In genomic region chr14:7105124-7105802, GRCm38 (mm10) we compare ENCODE assay signal across 9 mouse cellular contexts. TPM values are rescaled to one million over a fixed set of nuclear protein-coding genes. Genes with fewer than 3 reads are reported as not detected.
DNase-seq lines count a peak whose midpoint lies in the region; ATAC-seq lines count a peak whose summit lies in the region.
"Not testable (repeated sequence)": the region's sequence is repeated elsewhere in the genome, so short reads cannot be mapped to it uniquely, and the experiment has no call there.
"Had no signal": no experiment of that assay in that cellular context is flagged by ENCODE, and none has a peak within 500 bp of the region (broad histone marks: within the 10 kb centered on the region; RNA-seq: fewer than 3 reads in every experiment).

No protein-coding gene starts in this region.

- H3K4me1 ChIP-seq in embryonic facial prominence, embryonic 15.5 days; heart, embryonic 11.5 days (ENCODE audit: control insufficient read depth, insufficient read depth, low read length); intestine, embryonic 15.5 days (replicated peaks): not testable (repeated sequence)

- H3K9me3 ChIP-seq in embryonic facial prominence, embryonic 15.5 days (replicated peaks); heart, embryonic 11.5 days (replicated peaks; ENCODE audit: control insufficient read depth, low read length); intestine, embryonic 15.5 days: not testable (repeated sequence)

- WGBS in embryonic facial prominence, embryonic 15.5 days = 0% methylated on average over 9 of the region's 54 CpGs
- 0% methylated on average over 6 of the region's 54 CpGs for WGBS in heart, embryonic 11.5 days (ENCODE audit: insufficient replicate concordance)
- WGBS in intestine, embryonic 15.5 days = 1% methylated on average over 8 of the region's 54 CpGs

- intact Hi-C loops in left cerebral cortex, postnatal 25 days (cut with DNase I) = not testable (repeated sequence)

- ATAC-seq in embryonic facial prominence, embryonic 15.5 days (ENCODE audit: insufficient number of reproducible peaks, low FRiP score, low TSS enrichment, low read depth); heart, embryonic 11.5 days (replicated peaks; ENCODE audit: insufficient number of reproducible peaks, low FRiP score, low TSS enrichment); intestine, embryonic 15.5 days: not testable (repeated sequence)

- H3K4me3 ChIP-seq in embryonic facial prominence, embryonic 15.5 days (replicated peaks) = peak overlapping the region; percentile 47
- peak overlapping the region; percentile 47 for H3K4me3 ChIP-seq in heart, embryonic 11.5 days (ENCODE audit: low read depth, low read length)
- peak overlapping the region; percentile 48 for H3K4me3 ChIP-seq in intestine, embryonic 15.5 days (replicated peaks)

- 0 out of 2 replicates have a peak overlapping the region, but pooled peaks have one; percentile 34 for H3K27ac ChIP-seq in embryonic facial prominence, embryonic 15.5 days (replicated peaks)
- peak overlapping the region; percentile 62; the same call in 1 of the 2 replicates for H3K27ac ChIP-seq in heart, embryonic 11.5 days (ENCODE audit: low read depth, low read length)
- H3K27ac ChIP-seq in intestine, embryonic 15.5 days = peak overlapping the region; percentile 48; the same call in 1 of the 2 replicates

- not testable (repeated sequence) for H3K27me3 ChIP-seq in embryonic facial prominence, embryonic 15.5 days; heart, embryonic 11.5 days (ENCODE audit: control insufficient read depth, insufficient read depth, low read length); intestine, embryonic 15.5 days (replicated peaks)

- peak; percentile 0 for DNase-seq in adrenal gland, postnatal 25 days
- peak; percentile 3 to 4 for DNase-seq in left cerebral cortex, postnatal 25 days (ENCODE audit: low spot score in 2 of 2)
- DNase-seq in lung, postnatal 4 days = peak; percentile 3 to 14
- DNase-seq in right cerebral cortex, postnatal 10 days (ENCODE audit: low spot score in 2 of 2) = peak; percentile 20 to 22
- peak; percentile 30 for DNase-seq in thymus, postnatal 4 days

- not testable (repeated sequence) for H3K36me3 ChIP-seq in embryonic facial prominence, embryonic 15.5 days; heart, embryonic 11.5 days (ENCODE audit: control insufficient read depth, insufficient read depth, low read length); intestine, embryonic 15.5 days

- H3K9ac ChIP-seq in embryonic facial prominence, embryonic 15.5 days = not testable (repeated sequence)
- peak overlapping the region; percentile 58; the same call in 1 of the 2 replicates for H3K9ac ChIP-seq in heart, embryonic 11.5 days (ENCODE audit: low read depth, low read length)
- H3K9ac ChIP-seq in intestine, embryonic 15.5 days = peak overlapping the region; percentile 53

- H3K4me2 ChIP-seq in embryonic facial prominence, embryonic 15.5 days (replicated peaks) = peak overlapping the region; percentile 63
- H3K4me2 ChIP-seq in heart, embryonic 11.5 days = peak overlapping the region; percentile 47
- H3K4me2 ChIP-seq in intestine, embryonic 15.5 days (replicated peaks) = peak overlapping the region; percentile 74

RNA-seq across cellular contexts. Expression of gene Gm3696, which starts 4.8 kb away (rescaled TPM):
- 0.79 TPM in 1 of 2 replicates, not detected in the other for total RNA-seq in adrenal gland, postnatal 25 days (2021)
- polyA plus RNA-seq in embryonic facial prominence, embryonic 15.5 days (2015; fragmentation: Nextera tagmentation; extraction: Ambion mirVana) = 0.52 and 1.1 TPM in 2 replicates
- polyA plus RNA-seq in heart, embryonic 11.5 days (2014; fragmentation: Nextera tagmentation; extraction: Ambion mirVana) = 0.69 and 1.6 TPM in 2 replicates
- polyA plus RNA-seq in intestine, embryonic 15.5 days (2015; fragmentation: Nextera tagmentation; extraction: Ambion mirVana) = 0.77 and 0.86 TPM in 2 replicates
- 1 to 10 TPM; 1.5 to 2.3 TPM for total RNA-seq in left cerebral cortex, postnatal 25 days (2021)

RNA-seq across cellular contexts. Expression of gene Gm6676, which starts 19.9 kb away (rescaled TPM):
- not detected in 2 replicates for total RNA-seq in adrenal gland, postnatal 25 days (2021)
- not detected in 2 replicates for polyA plus RNA-seq in embryonic facial prominence, embryonic 15.5 days (2015; fragmentation: Nextera tagmentation; extraction: Ambion mirVana)
- polyA plus RNA-seq in heart, embryonic 11.5 days (2014; fragmentation: Nextera tagmentation; extraction: Ambion mirVana) = not detected in 2 replicates
- not detected in 2 replicates for polyA plus RNA-seq in intestine, embryonic 15.5 days (2015; fragmentation: Nextera tagmentation; extraction: Ambion mirVana)
- total RNA-seq in left cerebral cortex, postnatal 25 days (2021) = not detected
- total RNA-seq: granulocyte monocyte progenitor cell, adult 5-6 weeks had no signal
